ENCODE assay signal across 9 mouse cellular contexts in genomic region chr13:103751421-103751820, GRCm38 (mm10). TPM values are rescaled to one million over a fixed set of nuclear protein-coding genes. Genes with fewer than 3 reads are reported as not detected.
DNase-seq lines count a peak whose midpoint lies in the region; ATAC-seq lines count a peak whose summit lies in the region.
"Had no signal": no experiment of that assay in that cellular context is flagged by ENCODE, and none has a peak within 500 bp of the region (broad histone marks: within the 10 kb centered on the region; RNA-seq: fewer than 3 reads in every experiment).

No protein-coding gene starts in this region.

- H3K27me3 ChIP-seq in hindbrain, embryonic 11.5 days (ENCODE audit: control insufficient read depth, insufficient read depth, low read length), result no peaks in the 10 kb centered on the region
- no peaks in the 10 kb centered on the region for H3K27me3 ChIP-seq in hindbrain, embryonic 12.5 days
- H3K27me3 ChIP-seq: neural tube, embryonic 13.5 days had no signal

- peaks cover 9% of the 10 kb centered on the region; the same call in 1 of the 2 replicates for H3K36me3 ChIP-seq in hindbrain, embryonic 11.5 days (ENCODE audit: control insufficient read depth, insufficient read depth, low read length)
- H3K36me3 ChIP-seq in hindbrain, embryonic 12.5 days, result peaks cover 64% of the 10 kb centered on the region

- H3K9me3 ChIP-seq in hindbrain, embryonic 11.5 days (ENCODE audit: control insufficient read depth, low read length), result no peaks in the 10 kb centered on the region
- no peaks in the 10 kb centered on the region for H3K9me3 ChIP-seq in hindbrain, embryonic 12.5 days (replicated peaks)
- H3K9me3 ChIP-seq: neural tube, embryonic 13.5 days had no signal

- no peak overlapping the region for H3K4me3 ChIP-seq in hindbrain, embryonic 11.5 days (ENCODE audit: low read depth, low read length)
- no peak overlapping the region for H3K4me3 ChIP-seq in hindbrain, embryonic 12.5 days
- H3K4me3 ChIP-seq: neural tube, embryonic 13.5 days had no signal

- no peak for ATAC-seq in hindbrain, embryonic 11.5 days (ENCODE audit: low FRiP score)
- no peak for ATAC-seq in hindbrain, embryonic 12.5 days (ENCODE audit: low FRiP score)

- no peak overlapping the region for H3K27ac ChIP-seq in hindbrain, embryonic 11.5 days (ENCODE audit: low read depth, low read length)
- no peak overlapping the region for H3K27ac ChIP-seq in hindbrain, embryonic 12.5 days
- H3K27ac ChIP-seq: neural tube, embryonic 13.5 days had no signal

- H3K4me1 ChIP-seq in hindbrain, embryonic 11.5 days (replicated peaks; ENCODE audit: control insufficient read depth, insufficient read depth, low read length), result no peaks in the 10 kb centered on the region
- no peaks in the 10 kb centered on the region for H3K4me1 ChIP-seq in hindbrain, embryonic 12.5 days
- H3K4me1 ChIP-seq: neural tube, embryonic 13.5 days had no signal

- 75% methylated on average over 3 of the region's 3 CpGs for WGBS in hindbrain, embryonic 11.5 days
- 69% methylated on average over 3 of the region's 3 CpGs for WGBS in hindbrain, embryonic 12.5 days

- DNase-seq in hindbrain, embryonic 11.5 days (ENCODE audit: low spot score), result peak; percentile 49
- DNase-seq in thymus, postnatal 0 days (ENCODE audit: low spot score), result peak; percentile 46
- no peak for DNase-seq in thymus, postnatal 25 days
- peak; percentile 77 for DNase-seq in brain, adult 2 months (ENCODE audit: low read depth, low spot score)
- DNase-seq in lung, postnatal 25 days (ENCODE audit: low spot score), result peak; percentile 48
- no peak for DNase-seq in urinary bladder, postnatal 36 days (ENCODE audit: low spot score in 2 of 2)
- DNase-seq in right cerebral cortex, adult 2 months (ENCODE audit: low spot score in 2 of 2), result no peak

- no peak overlapping the region for H3K9ac ChIP-seq in hindbrain, embryonic 11.5 days (ENCODE audit: low read depth, low read length)
- no peak overlapping the region for H3K9ac ChIP-seq in hindbrain, embryonic 12.5 days
- H3K9ac ChIP-seq: neural tube, embryonic 13.5 days had no signal

- H3K4me2 ChIP-seq in hindbrain, embryonic 11.5 days (replicated peaks; ENCODE audit: low read depth, low read length), result no peak overlapping the region
- H3K4me2 ChIP-seq in hindbrain, embryonic 12.5 days (replicated peaks), result no peak overlapping the region
- H3K4me2 ChIP-seq: neural tube, embryonic 13.5 days had no signal

RNA-seq across cellular contexts. Expression of gene Srek1, which starts 23.0 kb away (rescaled TPM):
- 101 and 136 TPM in 2 replicates for polyA plus RNA-seq in hindbrain, embryonic 11.5 days (2014; fragmentation: Nextera tagmentation; extraction: Ambion mirVana)
- 108 and 117 TPM in 2 replicates for polyA plus RNA-seq in hindbrain, embryonic 12.5 days (2016; fragmentation: Nextera tagmentation; extraction: Ambion mirVana)
- 48.9 and 62.0 TPM in 2 replicates for polyA plus RNA-seq in thymus, postnatal 0 days (2015; fragmentation: Nextera tagmentation; extraction: Ambion mirVana)

Comparison
In these comparisons a context has a peak if more than half of its experiments do, and no peak if none do; other contexts are left out.
1. DNase-seq: peak in hindbrain, embryonic 11.5 days (single experiment), thymus, postnatal 0 days (single experiment), brain, adult 2 months (single experiment) and lung, postnatal 25 days (single experiment); none in thymus, postnatal 25 days (single experiment), urinary bladder, postnatal 36 days (0 of 2) and right cerebral cortex, adult 2 months (0 of 2).